Mouse (Mus musculus) testis, postnatal 14 days (tissue): ENCODE measurements around the gene Banp.
A peak's percentile ranks its signal among the peaks of the same experiment; 100 is the strongest.

Experiments
- DNase-seq: peaks from one replicate; pipeline ENCODE4 v3.0.0; 2021; ENCODE audit warnings: low spot score

Banp gene

DNA sequence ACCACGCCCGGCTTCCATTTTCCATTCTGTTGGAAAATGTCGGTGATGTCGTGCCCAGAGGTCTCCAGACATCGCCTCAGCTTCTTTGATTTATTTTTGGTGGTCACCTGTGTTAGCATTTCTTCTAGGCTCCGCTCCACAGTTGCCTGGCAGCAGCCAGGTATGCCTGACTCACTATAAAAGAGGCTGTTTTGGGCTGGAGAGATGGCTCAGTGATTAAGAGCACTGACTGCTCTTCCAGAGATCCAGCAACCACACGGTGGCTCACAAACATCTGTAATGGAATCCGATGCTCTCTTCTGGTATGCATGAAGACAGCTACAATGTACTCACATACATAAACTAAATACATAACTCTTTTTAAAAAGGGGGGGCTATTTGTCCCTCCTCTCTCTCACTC, 23.3 kb upstream of the Banp start:
- no peak for DNase-seq

- DNase-seq = no peak
These were observed 22.2 kb upstream of the Banp start for GRCm38 (mm10) chr8:121927316-121927715.

DNA sequence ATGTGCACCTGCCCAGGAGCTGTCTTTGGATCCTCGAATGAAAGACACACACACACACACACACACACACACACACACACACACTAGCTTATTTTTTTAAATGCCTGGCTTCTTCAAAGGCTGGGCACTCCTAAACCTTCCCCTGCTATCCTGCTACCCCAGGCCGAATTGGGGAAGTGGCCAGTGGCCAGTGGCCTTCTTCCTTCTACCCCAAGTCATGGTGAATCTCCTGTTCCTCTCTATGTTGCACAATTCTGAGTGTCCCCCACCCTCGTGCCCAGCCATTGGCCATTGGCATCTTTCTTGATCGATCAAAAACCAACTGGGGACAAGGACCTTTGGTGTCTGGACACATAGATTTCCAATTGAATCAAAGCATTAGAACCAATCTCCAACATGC, 19.5 kb upstream of the Banp start:
- no peak for DNase-seq

GRCm38 (mm10) chr8:121931571-121931970, 18.0 kb upstream of the Banp start:
- no peak for DNase-seq

- peak; percentile 68 for DNase-seq
These were observed 17.4 kb upstream of the Banp start for GRCm38 (mm10) chr8:121932026-121932667.

- no peak for DNase-seq
These were observed 16.7 kb upstream of the Banp start for GRCm38 (mm10) chr8:121932668-121933520.

- DNase-seq = no peak
These were observed 15.0 kb upstream of the Banp start for GRCm38 (mm10) chr8:121934506-121934905.

- no peak for DNase-seq
These were observed 14.6 kb upstream of the Banp start for GRCm38 (mm10) chr8:121934923-121935322.

DNA sequence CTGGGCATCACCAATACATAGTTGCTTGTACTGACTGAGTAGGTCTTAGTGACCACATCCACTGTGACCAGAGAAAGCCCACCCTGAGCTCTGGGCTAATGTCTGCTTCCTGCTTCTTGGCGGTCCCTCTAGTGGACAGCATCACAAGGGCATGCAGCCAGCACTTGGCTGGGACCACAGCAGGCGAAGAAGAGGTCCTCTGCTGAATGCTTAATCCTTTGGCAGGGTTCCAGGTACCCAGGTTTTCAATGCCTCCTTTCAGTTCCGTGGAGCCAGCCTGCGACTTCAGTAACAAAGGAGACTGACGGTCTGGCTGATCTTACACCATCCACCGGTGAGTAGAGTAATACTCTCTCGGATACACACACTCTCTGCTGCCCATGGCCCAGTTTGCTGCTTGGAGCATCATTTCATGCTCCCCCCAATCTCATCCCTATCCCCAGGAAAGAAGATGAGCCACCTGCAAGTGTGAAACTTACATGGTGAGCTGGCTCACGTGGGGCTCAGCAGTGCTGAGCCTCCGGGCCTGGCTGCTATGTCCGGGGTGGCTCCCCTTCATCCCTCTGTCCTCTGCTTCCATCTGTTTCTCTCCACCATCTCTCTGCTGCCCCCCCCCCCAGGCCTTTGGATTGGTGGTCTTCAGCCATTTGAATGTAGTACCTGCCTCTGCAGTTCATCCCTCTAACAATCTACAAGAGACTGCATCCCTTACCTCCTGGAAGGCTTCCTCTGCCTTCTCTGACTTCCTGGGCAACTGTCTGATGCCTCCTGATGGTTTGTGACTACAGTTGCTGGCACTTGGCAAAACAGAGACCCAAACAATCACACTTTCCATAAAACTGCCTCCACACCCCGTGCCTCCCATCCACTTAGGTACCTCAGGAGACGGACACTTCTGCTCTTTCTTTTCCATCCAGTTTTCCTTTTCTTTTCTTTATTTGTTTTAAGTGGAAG, 13.9 kb upstream of the Banp start:
- DNase-seq = peak; percentile 55

DNA sequence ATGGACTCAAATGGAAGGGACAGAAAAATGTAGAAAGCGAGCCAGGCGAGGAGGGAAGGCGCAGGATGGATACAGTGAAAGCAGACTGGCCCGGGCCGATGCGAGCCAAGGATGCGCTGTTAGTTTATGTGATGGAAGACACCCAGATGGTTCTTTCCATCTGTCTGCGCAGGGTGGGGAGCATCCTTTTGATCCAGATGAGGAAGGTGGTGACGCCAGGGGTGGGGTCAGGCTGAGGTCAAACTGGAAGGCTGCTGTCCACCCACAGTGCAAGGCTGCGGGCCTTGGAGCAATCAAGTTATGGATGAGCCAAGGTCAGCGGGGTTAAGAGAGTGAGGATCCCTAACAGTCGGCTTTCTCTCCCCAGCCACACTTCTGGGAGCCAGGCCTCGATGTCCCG, 13.2 kb upstream of the Banp start:
- DNase-seq = no peak

DNA sequence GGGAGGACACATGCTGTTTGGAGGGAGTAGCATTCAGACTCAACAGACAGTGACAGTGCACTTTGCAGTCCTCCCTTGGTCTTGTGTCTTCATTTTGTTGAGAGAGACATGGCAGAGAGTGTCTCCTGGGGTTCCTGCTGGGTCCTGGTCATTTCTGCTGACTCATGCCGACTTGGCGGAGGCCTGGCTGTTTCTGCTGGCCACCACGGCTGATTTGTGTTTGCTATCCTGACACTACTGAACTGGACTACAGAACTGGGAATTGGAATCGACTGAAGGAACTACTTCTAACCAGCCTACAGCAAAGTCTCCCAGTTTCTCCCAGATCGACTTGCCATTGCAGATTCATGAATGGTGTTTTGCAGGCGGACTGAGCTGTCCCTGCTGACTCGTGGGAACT, 10.8 kb upstream of the Banp start:
- no peak for DNase-seq

DNA sequence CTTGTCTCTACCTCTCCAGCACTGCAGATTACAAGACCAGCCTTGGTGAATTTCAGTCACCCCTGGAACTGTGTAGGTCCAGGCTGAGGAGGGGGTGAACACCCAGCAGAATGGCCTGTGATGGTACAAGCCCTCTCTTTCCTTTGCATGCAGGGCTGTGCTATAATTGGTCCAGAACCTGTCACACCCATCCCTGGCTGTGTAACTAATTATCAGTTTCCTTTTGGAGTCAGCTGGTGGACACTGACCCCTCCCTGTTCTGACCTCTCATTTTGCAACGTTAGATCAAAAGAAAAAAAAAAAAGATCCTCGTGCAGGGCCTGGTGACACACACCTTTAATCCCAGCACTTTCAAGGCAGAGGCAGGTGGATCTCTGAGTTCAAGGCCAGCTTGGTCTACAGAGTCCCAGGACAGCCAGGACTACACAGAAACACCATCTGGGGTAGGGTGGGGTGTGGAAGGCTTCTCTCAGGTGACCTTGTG, 6.5 kb upstream of the Banp start:
- no peak for DNase-seq

- DNase-seq = no peak
These were observed 5.8 kb upstream of the Banp start for GRCm38 (mm10) chr8:121943716-121944115.

- no peak for DNase-seq
These were observed 4.7 kb upstream of the Banp start, which contains the start of gene Car5a for GRCm38 (mm10) chr8:121944831-121945230. Car5a (minus strand) TSS chr8:121944904.

- DNase-seq = no peak
These were observed 3.2 kb upstream of the Banp start for GRCm38 (mm10) chr8:121946351-121946750.

DNA sequence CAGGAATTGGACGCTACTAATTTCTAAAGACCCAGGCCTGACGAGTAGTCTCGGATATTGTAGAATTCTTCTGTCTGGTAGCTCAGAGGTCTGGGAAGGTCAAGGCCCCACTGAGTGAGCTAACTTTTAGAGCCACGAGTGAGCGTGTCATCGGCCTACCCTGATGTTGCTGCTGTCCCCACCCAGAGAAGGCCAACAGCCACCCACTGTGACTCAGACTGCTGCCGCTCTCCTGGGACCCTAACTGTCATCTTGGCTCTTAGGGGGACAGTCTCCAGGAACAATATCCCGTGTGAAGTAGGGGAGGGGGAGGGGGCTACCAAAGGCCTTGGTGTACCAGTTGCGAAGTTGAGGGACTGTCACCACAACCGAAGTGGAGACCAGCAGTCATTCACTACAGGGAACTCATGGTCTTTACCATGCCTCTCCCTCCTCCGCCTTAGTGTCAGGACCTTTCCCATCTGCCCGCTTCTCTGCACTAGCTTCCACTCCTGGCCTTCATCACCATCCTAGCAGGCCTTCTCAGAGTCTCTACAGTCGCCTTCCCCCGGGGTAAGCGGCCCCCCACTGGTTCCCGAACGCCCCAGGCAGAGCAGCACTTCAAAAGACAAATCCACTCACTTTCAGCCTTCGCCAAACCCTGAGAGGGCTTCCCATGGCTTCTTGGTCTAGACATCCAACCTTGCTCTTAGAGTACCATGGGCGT, 2.4 kb upstream of the Banp start:
- DNase-seq = no peak

DNA sequence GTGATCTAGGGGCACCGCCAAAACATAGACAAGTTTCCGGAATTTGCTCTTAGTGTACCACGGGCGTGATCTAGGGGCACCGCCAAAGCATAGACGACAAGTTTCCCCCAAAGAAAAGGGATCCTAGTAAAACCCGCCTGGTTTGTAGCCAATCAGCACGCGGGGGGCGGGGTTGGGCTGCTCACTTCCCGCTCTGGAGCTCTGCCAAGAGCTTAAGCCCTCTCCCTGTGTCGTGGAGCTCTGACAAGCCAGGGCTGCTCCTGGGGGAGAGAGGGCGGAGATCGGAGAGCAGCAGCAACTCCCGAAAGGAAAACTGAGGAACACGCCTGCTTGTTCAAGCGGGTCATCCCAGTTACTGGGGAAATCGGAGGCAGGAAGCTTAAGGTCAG, 1.8 kb upstream of the Banp start:
- DNase-seq = peak; percentile 84

DNA sequence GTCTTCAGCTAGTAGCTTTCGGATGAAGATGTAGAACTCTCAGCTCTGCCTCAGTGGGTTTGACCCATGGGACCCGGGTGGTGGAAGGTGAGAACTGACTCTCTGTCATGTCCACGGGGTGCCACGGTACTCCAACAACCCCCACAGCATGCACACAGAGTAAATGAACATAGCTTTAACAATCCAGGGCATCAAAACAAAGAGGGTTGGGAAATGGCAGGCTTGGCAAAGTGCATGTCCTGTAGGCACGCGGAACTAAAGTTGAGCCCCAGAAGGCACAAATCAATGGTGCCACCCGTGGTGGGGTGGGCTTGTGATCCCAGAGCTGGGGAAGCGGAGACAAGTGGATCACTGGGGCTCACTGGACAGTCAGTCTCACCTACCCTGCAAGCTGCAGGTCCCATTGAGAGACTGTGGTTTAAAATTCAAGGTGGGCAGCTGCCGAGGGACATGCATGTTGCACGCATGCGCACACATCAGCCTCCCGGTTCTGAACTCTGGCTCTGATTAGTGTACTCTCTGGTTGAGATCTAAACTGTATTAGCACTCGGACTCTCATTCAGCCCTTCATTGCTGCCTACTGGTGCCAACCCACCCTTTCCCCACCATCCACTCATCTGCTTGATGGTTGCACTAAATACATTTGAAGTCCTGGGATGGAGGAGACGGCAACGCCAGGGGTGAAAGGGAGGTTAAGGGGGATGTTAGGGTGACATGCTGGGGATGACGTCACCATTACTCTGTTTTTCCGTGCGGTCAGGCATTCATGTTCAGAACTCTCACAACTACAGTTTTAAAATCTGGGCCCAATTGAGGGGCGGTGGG, 1.0 kb upstream of the Banp start:
- no peak for DNase-seq

GRCm38 (mm10) chr8:121949941-121950748, 595 bp downstream of the Banp start:
- DNase-seq = peak; percentile 99
